Mouse (Mus musculus) urinary bladder, postnatal 14 days (tissue): ENCODE data around the gene Ttll5.
A peak's percentile ranks its signal among the peaks of the same experiment; 100 is the strongest.

Experiments
- DNase-seq: peaks from one replicate; pipeline ENCODE4 v3.0.0; 2021; ENCODE audit warnings: low spot score

Ttll5 gene

GRCm38 (mm10) chr12:86014174-86014573 is 189.7 kb downstream of the Ttll5 start:
- DNase-seq: no peak

GRCm38 (mm10) chr12:86014621-86015020 is 190.2 kb downstream of the Ttll5 start:
- no peak for DNase-seq

- no peak for DNase-seq
Observed at GRCm38 (mm10) chr12:86015114-86015513, 190.7 kb downstream of the Ttll5 start.

GRCm38 (mm10) chr12:86017360-86017759 is 192.9 kb downstream of the Ttll5 start:
- DNase-seq: no peak

- no peak for DNase-seq
Observed at GRCm38 (mm10) chr12:86021583-86021982, 197.1 kb downstream of the Ttll5 start.

GRCm38 (mm10) chr12:86022282-86022984 is 198.0 kb downstream of the Ttll5 start:
- no peak for DNase-seq

- DNase-seq: peak; percentile 36
Observed at GRCm38 (mm10) chr12:86023081-86023871, 198.8 kb downstream of the Ttll5 start.

GRCm38 (mm10) chr12:86024426-86024825 is 200.0 kb downstream of the Ttll5 start:
- no peak for DNase-seq

- no peak for DNase-seq
Observed at GRCm38 (mm10) chr12:86025480-86025879, 201.0 kb downstream of the Ttll5 start.

- DNase-seq: peak; percentile 10
Observed at GRCm38 (mm10) chr12:86027000-86027399, 202.5 kb downstream of the Ttll5 start.

- DNase-seq: no peak
Observed at GRCm38 (mm10) chr12:86027747-86028146, 203.3 kb downstream of the Ttll5 start.

GRCm38 (mm10) chr12:86030932-86031331 is 206.5 kb downstream of the Ttll5 start:
- DNase-seq: no peak

GRCm38 (mm10) chr12:86035586-86035985 is 211.1 kb downstream of the Ttll5 start:
- no peak for DNase-seq

GRCm38 (mm10) chr12:86036368-86037166 is 212.1 kb downstream of the Ttll5 start:
- no peak for DNase-seq

GRCm38 (mm10) chr12:86037235-86037921 is 212.9 kb downstream of the Ttll5 start:
- peak; percentile 10 for DNase-seq

- no peak for DNase-seq
Observed at GRCm38 (mm10) chr12:86039078-86039477, 214.6 kb downstream of the Ttll5 start.

GRCm38 (mm10) chr12:86039751-86040150 is 215.3 kb downstream of the Ttll5 start:
- DNase-seq: no peak

GRCm38 (mm10) chr12:86046141-86046540 is 221.7 kb downstream of the Ttll5 start:
- no peak for DNase-seq

GRCm38 (mm10) chr12:86046776-86047175 is 222.3 kb downstream of the Ttll5 start:
- DNase-seq: no peak

- DNase-seq: no peak
Observed at GRCm38 (mm10) chr12:86047376-86047775, 222.9 kb downstream of the Ttll5 start.

- no peak for DNase-seq
Observed at GRCm38 (mm10) chr12:86049813-86050212, 225.4 kb downstream of the Ttll5 start.

GRCm38 (mm10) chr12:86051477-86051876 is 227.0 kb downstream of the Ttll5 start:
- DNase-seq: no peak
